Mouse (Mus musculus) T-helper 17 cell (primary cell): ENCODE measurements around the gene Stard3.

ENCODE experiments used
- in situ Hi-C, 2 experiments: fragments of 300-600 bp; cut with MboI, MseI; formaldehyde crosslinking; loops; 1 replicate in 1 of 2; 2 replicates in 1 of 2; pipeline ENCODE4 v1.15.1; 2025; ENCODE audit warnings: high pct_unique_total_duplicates in 2 of 2

The Stard3 gene

GRCm38 (mm10) chr11:98328371-98329069, 29.6 kb upstream of the Stard3 start:
- in situ Hi-C loops, result no loop called here

- in situ Hi-C loops, result no loop called here
Observed at GRCm38 (mm10) chr11:98329081-98329959, 28.8 kb upstream of the Stard3 start, which contains the start of gene Neurod2. Gene Neurod2, minus strand, starts transcription at chr11:98329648.

GRCm38 (mm10) chr11:98329960-98330744, 28.0 kb upstream of the Stard3 start:
- in situ Hi-C loops, result no loop called here

- in situ Hi-C loops, result no loop called here
Observed at GRCm38 (mm10) chr11:98330745-98331204, 27.4 kb upstream of the Stard3 start.

GRCm38 (mm10) chr11:98331401-98331800, 26.8 kb upstream of the Stard3 start:
- in situ Hi-C loops, result no loop called here

GRCm38 (mm10) chr11:98332186-98332585, 26.0 kb upstream of the Stard3 start:
- in situ Hi-C loops, result no loop called here

GRCm38 (mm10) chr11:98332841-98333240, 25.3 kb upstream of the Stard3 start:
- in situ Hi-C loops, result no loop called here

- in situ Hi-C loops, result no loop called here
Observed at GRCm38 (mm10) chr11:98333263-98333696, 24.9 kb upstream of the Stard3 start.

- in situ Hi-C loops, result no loop called here
Observed at GRCm38 (mm10) chr11:98333981-98334741, 24.0 kb upstream of the Stard3 start.

GRCm38 (mm10) chr11:98335250-98335649, 22.9 kb upstream of the Stard3 start:
- in situ Hi-C loops, result no loop called here

GRCm38 (mm10) chr11:98336245-98337107, 21.7 kb upstream of the Stard3 start:
- in situ Hi-C loops, result no loop called here

- in situ Hi-C loops, result no loop called here
Observed at GRCm38 (mm10) chr11:98338507-98338961, 19.6 kb upstream of the Stard3 start.

GRCm38 (mm10) chr11:98339071-98339501, 19.1 kb upstream of the Stard3 start:
- in situ Hi-C loops, result no loop called here

GRCm38 (mm10) chr11:98339679-98340287, 18.4 kb upstream of the Stard3 start:
- in situ Hi-C loops, result no loop called here

GRCm38 (mm10) chr11:98340597-98340996, 17.6 kb upstream of the Stard3 start:
- in situ Hi-C loops, result no loop called here

- in situ Hi-C loops, result no loop called here
Observed at GRCm38 (mm10) chr11:98341174-98341573, 17.0 kb upstream of the Stard3 start.

- in situ Hi-C loops, result no loop called here
Observed at GRCm38 (mm10) chr11:98342000-98342945, 15.9 kb upstream of the Stard3 start.

GRCm38 (mm10) chr11:98345253-98345652, 12.9 kb upstream of the Stard3 start:
- in situ Hi-C loops, result no loop called here
